Mouse (Mus musculus) liver, adult 2 months (tissue): ENCODE data around the gene Zfp787. TPM values are rescaled to one million over a fixed set of nuclear protein-coding genes. Genes with fewer than 3 reads are reported as not detected.

Experiments used
- DNase-seq: peaks from one replicate; pipeline ENCODE4 v3.0.0-alpha.2; 2011; ENCODE audit warnings: low read depth, low spot score; ENCODE audit errors: extremely low read depth
- H3K27ac ChIP-seq: fragments of 200-500 bp; replicated peaks from 2 replicates; pipeline ENCODE4 v1.5.1; 2012; ENCODE audit warnings: low read depth, mild to moderate bottlenecking, control low read depth, inconsistent platforms, low read length; ENCODE audit not compliant: insufficient read depth
- H3K27me3 ChIP-seq: fragments of 200-500 bp; 2 replicates; pipeline ENCODE4 v1.6.1; 2012; ENCODE audit warnings: mild to moderate bottlenecking, moderate library complexity, low read length, inconsistent platforms; ENCODE audit not compliant: control insufficient read depth, insufficient read depth
- H3K36me3 ChIP-seq: fragments of 200-500 bp; 2 replicates; pipeline ENCODE4 v1.6.1; 2012; ENCODE audit warnings: low read length, inconsistent platforms; ENCODE audit not compliant: control insufficient read depth, insufficient read depth
- H3K4me1 ChIP-seq: fragments of 200-500 bp; 2 replicates; pipeline ENCODE4 v1.6.1; 2011; ENCODE audit warnings: low read length; ENCODE audit not compliant: control insufficient read depth, insufficient read depth
- H3K4me3 ChIP-seq: fragments of 200-500 bp; 2 replicates; pipeline ENCODE4 v1.5.1; 2011; ENCODE audit warnings: low read depth, mild to moderate bottlenecking, control low read depth, low read length, moderate library complexity; ENCODE audit not compliant: insufficient read depth
- H3K79me2 ChIP-seq: fragments of 200-500 bp; 2 replicates; pipeline ENCODE4 v1.6.1; 2012; ENCODE audit warnings: inconsistent platforms, mild to moderate bottlenecking, low read length, moderate library complexity; ENCODE audit not compliant: control insufficient read depth, insufficient read depth
- H3K9ac ChIP-seq: fragments of 200-500 bp; 2 replicates; pipeline ENCODE4 v1.6.1; 2012; ENCODE audit warnings: low read depth, mild to moderate bottlenecking, control low read depth, inconsistent platforms, low read length
- CTCF ChIP-seq: fragments of 200-500 bp; IDR thresholded peaks from 2 replicates; pipeline ENCODE4 v1.5.1; 2011; ENCODE audit warnings: low read depth, low read length, control low read depth
- POLR2A ChIP-seq: fragments of 200-500 bp; IDR thresholded peaks from 2 replicates; pipeline ENCODE4 v1.6.1; 2011; ENCODE audit warnings: low read length, control low read depth; ENCODE audit not compliant: insufficient read depth; ENCODE audit errors: extremely low read depth
- WGBS: fragments of 180-500 bp; shearing (Covaris S2); methylation state at CpG from one replicate; pipeline ENCODE4 v1.1.7; 2018; 5-methylcytosine and 5-hydroxymethylcytosine counted together
- polyA plus RNA-seq: library from polyadenylated mRNA; depleted of rRNA; stranded (reverse); fragments of >200 nt; gene quantifications from 2 replicates; pipeline ENCODE4 v1.2.3, GENCODE M21; 2012
- total RNA-seq: library from RNA; depleted of rRNA; stranded (reverse); fragments of >200 nt; gene quantifications from 2 replicates; pipeline ENCODE4 v1.2.3, GENCODE M21; 2014

The Zfp787 gene
- total and polyA plus RNA-seq, 2 experiments: 36.8 to 51.7 TPM

DNA sequence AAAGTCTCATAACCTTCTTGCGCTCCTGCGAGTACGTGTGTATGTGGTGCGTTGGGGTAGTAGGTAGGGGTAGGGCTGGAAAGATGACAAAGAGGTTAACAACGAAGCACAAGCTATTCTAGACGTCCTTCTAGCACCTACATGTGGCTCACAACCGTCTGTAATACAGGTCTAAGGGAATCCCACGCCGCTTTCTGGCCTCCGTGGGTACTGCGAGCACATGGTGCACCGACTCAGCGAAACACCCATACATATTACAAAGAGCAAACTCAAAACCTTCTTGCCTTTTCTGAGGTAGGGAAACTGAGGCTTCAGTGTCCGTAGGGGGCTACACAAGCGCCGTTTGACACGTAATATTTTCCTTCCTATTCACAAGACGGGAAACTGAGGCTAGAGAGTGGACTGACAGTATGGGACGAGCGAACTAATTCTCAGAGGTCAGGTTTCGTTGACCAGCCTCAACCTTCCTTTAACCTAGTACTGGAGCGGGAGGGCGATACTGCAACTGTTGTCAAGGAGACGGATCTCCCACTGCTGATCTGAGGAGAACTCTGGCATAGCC is 15.7 kb upstream of the Zfp787 start:
- peak overlapping the region; percentile 64 for H3K9ac ChIP-seq
- H3K36me3 ChIP-seq: peaks cover 3% of the 10 kb centered on the region; the same call in 1 of the 2 replicates
- H3K27me3 ChIP-seq: no peaks in the 10 kb centered on the region
- DNase-seq: peak; percentile 74
- no peaks in the 10 kb centered on the region for H3K79me2 ChIP-seq
- peaks cover 24% of the 10 kb centered on the region for H3K4me1 ChIP-seq
- WGBS: under 1% methylated on average over 24 of the region's 24 CpGs
- H3K4me3 ChIP-seq: peak overlapping the region; percentile 87
- peak; percentile 83 for TF ChIP-seq CTCF
- no peak for TF ChIP-seq POLR2A
- H3K27ac ChIP-seq: peak overlapping the region; percentile 83

DNA sequence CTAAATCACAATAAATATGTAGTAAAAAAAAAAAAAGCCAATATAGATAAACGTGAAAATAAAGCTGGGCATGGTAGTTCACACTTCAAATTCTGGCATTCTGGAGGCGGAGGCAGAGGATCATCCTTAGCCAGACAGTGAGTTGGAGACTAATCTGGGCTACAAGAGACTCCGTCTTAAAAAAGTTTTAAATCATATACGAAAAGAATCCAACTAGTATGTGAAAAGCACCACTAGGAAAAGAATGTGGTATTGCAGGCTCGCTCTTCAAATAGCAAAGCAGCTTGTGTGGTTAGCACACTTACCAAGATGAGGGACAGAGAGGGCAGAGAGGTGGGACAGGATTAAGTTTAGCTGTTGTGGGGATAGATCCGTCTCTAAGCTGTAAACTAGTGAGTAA is 15.1 kb upstream of the Zfp787 start:
- WGBS: 52% methylated on average over 6 of the region's 6 CpGs
- TF ChIP-seq CTCF (no peak), POLR2A (no peak)
- Histone ChIP-seq H3K4me3 (no peak overlapping the region), H3K9ac (no peak overlapping the region), H3K27me3 (no peaks in the 10 kb centered on the region), H3K79me2 (no peaks in the 10 kb centered on the region), H3K36me3 (peaks cover 3% of the 10 kb centered on the region; the same call in 1 of the 2 replicates), H3K27ac (peak overlapping the region; percentile 83; the same call in 1 of the 2 replicates), H3K4me1 (peaks cover 24% of the 10 kb centered on the region)
- no peak for DNase-seq

DNA sequence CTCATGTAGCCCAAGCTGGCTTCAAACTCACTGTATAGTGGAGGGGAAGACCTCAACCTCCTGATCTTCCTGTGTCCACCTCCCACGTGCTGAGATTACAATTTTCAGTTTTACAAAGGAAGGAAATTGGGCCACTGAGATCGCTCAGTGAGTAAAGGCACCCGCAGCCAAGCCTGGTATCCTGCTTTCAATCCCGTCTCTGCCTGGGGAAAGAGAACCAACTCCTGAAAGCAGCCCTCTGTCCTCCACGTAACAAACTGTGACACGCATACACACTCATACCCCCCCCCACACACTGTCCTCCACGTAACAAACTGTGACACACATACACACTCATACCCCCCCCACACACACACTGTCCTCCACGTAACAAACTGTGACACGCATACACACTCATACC is 14.6 kb upstream of the Zfp787 start:
- Histone ChIP-seq H3K9ac (no peak overlapping the region), H3K27me3 (no peaks in the 10 kb centered on the region), H3K36me3 (no peaks in the 10 kb centered on the region), H3K27ac (peak overlapping the region; percentile 54), H3K4me1 (peaks cover 21% of the 10 kb centered on the region), H3K4me3 (no peak overlapping the region), H3K79me2 (no peaks in the 10 kb centered on the region)
- TF ChIP-seq CTCF: no peak
- no peak for TF ChIP-seq POLR2A
- DNase-seq: no peak
- 62% methylated on average over 9 of the region's 9 CpGs for WGBS

DNA sequence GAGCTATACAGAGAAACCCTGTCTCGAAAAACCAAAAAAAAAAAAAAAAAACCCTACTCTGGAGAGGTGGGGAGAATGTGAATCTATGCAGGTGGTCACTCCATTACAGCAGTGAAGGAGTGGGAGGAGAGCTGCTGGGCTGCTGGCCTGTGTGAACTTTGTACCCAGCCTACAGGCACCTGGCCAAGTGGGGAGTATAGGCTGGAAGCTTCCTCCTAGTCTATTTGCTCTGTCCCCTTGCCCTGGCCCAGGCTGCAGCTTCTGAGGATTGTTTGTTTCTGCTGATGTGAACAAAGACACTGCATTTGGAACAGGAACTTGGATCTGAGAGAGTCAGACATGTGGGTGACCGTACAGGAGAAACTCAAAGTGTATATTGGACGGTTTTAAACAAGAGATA is 13.6 kb upstream of the Zfp787 start:
- H3K27me3 ChIP-seq: no peaks in the 10 kb centered on the region
- WGBS: 11% methylated on average over 3 of the region's 3 CpGs
- no peak overlapping the region for H3K4me3 ChIP-seq
- peak overlapping the region; percentile 2 for H3K27ac ChIP-seq
- peak; percentile 92 for DNase-seq
- no peaks in the 10 kb centered on the region for H3K79me2 ChIP-seq
- TF ChIP-seq POLR2A: no peak
- no peak for TF ChIP-seq CTCF
- H3K36me3 ChIP-seq: no peaks in the 10 kb centered on the region
- no peak overlapping the region for H3K9ac ChIP-seq
- peaks cover 11% of the 10 kb centered on the region; the same call in 1 of the 2 replicates for H3K4me1 ChIP-seq

DNA sequence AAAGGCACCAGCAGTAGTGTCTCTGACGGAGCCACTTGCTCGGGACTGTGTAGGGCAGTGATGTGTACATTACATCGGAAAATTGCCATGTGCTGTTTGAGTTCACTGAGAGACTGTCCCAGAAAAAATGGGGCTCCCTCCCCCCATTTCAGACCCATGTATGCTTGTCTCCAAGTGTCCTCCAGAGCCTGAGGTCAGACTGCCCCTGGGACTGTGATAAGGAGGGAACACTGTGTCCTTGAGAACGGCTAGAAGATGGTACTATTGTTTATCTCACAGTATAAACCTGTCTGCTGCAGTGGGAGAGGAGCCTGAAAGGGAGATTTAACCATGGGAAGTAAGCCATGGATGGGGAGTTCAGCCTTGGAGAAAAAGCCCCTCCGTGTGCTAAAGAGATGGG is 8.9 kb upstream of the Zfp787 start:
- Histone ChIP-seq H3K27me3 (no peaks in the 10 kb centered on the region), H3K9ac (no peak overlapping the region), H3K79me2 (no peaks in the 10 kb centered on the region), H3K4me1 (peaks cover 2% of the 10 kb centered on the region; the same call in 1 of the 2 replicates), H3K4me3 (no peak overlapping the region), H3K36me3 (no peaks in the 10 kb centered on the region), H3K27ac (no peak overlapping the region)
- WGBS: 54% methylated on average over 5 of the region's 5 CpGs
- TF ChIP-seq POLR2A: no peak
- no peak for TF ChIP-seq CTCF
- no peak for DNase-seq

DNA sequence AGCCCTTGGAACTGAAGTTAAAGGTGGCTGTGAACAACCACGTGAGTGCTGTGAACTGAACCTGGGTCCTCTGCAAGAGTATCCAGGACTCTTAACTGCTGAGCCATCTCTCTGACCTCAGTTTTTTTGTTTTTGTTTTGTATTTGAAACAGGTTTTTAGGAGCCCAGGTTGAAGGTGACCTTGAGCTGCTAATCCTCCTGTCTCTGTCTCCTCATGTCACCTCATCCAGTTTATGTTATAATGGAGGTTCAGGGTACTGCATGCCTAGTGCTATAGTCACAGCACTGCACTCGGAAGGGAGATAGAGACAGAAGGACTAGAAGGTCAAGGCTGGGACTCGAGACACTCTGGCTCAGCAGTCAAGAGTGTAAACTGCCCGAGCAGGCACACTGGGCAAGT is 6.4 kb upstream of the Zfp787 start:
- H3K27me3 ChIP-seq: no peaks in the 10 kb centered on the region
- H3K27ac ChIP-seq: no peak overlapping the region
- no peak overlapping the region for H3K4me3 ChIP-seq
- no peak for DNase-seq
- no peak overlapping the region for H3K9ac ChIP-seq
- TF ChIP-seq POLR2A: no peak
- no peak for TF ChIP-seq CTCF
- no peaks in the 10 kb centered on the region for H3K36me3 ChIP-seq
- no peaks in the 10 kb centered on the region for H3K79me2 ChIP-seq
- peaks cover 7% of the 10 kb centered on the region; the same call in 1 of the 2 replicates for H3K4me1 ChIP-seq
- WGBS: 91% methylated on average over 4 of the region's 4 CpGs
